Mouse (Mus musculus) forebrain, embryonic 14.5 days (tissue): ENCODE measurements around the gene Cd248. TPM values are rescaled to one million over a fixed set of nuclear protein-coding genes. Genes with fewer than 3 reads are reported as not detected.
"Not testable (repeated sequence)": the region's sequence is repeated elsewhere in the genome, so short reads cannot be mapped to it uniquely, and the experiment has no call there.

ENCODE experiments used
- ATAC-seq: fragments of 200-750 bp; cut with Nextera tagmentation; 2 replicates; pipeline ENCODE4 v1.8.0; 2017; ENCODE audit warnings: mild to moderate bottlenecking, moderate library complexity
- DNase-seq: peaks from one replicate; pipeline ENCODE4 v3.0.0-alpha.2; 2015; ENCODE audit warnings: low spot score
- H3K27ac ChIP-seq: fragments of 300-500 bp; sonication (generic); 2 replicates; pipeline ENCODE4 v1.5.1; 2014; ENCODE audit warnings: low read depth, mild to moderate bottlenecking, control low read depth, low read length, moderate library complexity
- H3K27me3 ChIP-seq: fragments of 300-500 bp; sonication (generic); replicated peaks from 2 replicates; pipeline ENCODE4 v1.6.1; 2014; ENCODE audit warnings: low read length, control low read depth, mixed read lengths; ENCODE audit not compliant: control insufficient read depth, insufficient read depth
- H3K36me3 ChIP-seq: fragments of 300-500 bp; sonication (generic); 2 replicates; pipeline ENCODE4 v1.6.1; 2014; ENCODE audit warnings: low read length, control low read depth; ENCODE audit not compliant: control insufficient read depth, insufficient read depth
- H3K4me1 ChIP-seq: fragments of 300-500 bp; sonication (generic); 2 replicates; pipeline ENCODE4 v1.6.1; 2014; ENCODE audit warnings: antibody characterized with exemption, low read length, control low read depth; ENCODE audit not compliant: control insufficient read depth, insufficient read depth
- H3K4me2 ChIP-seq: fragments of 300-500 bp; sonication (generic); 2 replicates; pipeline ENCODE4 v1.6.1; 2014; ENCODE audit warnings: mild to moderate bottlenecking, control low read depth, low read length
- H3K4me3 ChIP-seq: fragments of 300-500 bp; sonication (generic); 2 replicates; pipeline ENCODE4 v1.5.1; 2014; ENCODE audit warnings: low read depth, low read length, control low read depth
- H3K9ac ChIP-seq: fragments of 300-500 bp; sonication (generic); 2 replicates; pipeline ENCODE4 v1.6.1; 2014; ENCODE audit warnings: mild to moderate bottlenecking, low read length, control low read depth, moderate library complexity
- H3K9me3 ChIP-seq: fragments of 300-500 bp; sonication (generic); replicated peaks from 2 replicates; pipeline ENCODE4 v1.6.1; 2016; ENCODE audit warnings: low read length, control low read depth, mixed read lengths; ENCODE audit not compliant: control insufficient read depth
- WGBS: fragments of 180-500 bp; shearing (Covaris S2); extraction: QIAGEN DNeasy Blood & Tissue Kit; methylation state at CpG from one replicate; pipeline ENCODE4 v1.1.7; 2014; 5-methylcytosine and 5-hydroxymethylcytosine counted together
- polyA plus RNA-seq: library from polyadenylated mRNA; unstranded; fragments of >200 nt; fragmentation: Nextera tagmentation; extraction: Ambion mirVana; gene quantifications from 2 replicates; pipeline ENCODE4 v1.2.1, GENCODE M21; 2014

The Cd248 gene
- polyA plus RNA-seq, 1 experiment from 2014 or later = 12.5 TPM

DNA sequence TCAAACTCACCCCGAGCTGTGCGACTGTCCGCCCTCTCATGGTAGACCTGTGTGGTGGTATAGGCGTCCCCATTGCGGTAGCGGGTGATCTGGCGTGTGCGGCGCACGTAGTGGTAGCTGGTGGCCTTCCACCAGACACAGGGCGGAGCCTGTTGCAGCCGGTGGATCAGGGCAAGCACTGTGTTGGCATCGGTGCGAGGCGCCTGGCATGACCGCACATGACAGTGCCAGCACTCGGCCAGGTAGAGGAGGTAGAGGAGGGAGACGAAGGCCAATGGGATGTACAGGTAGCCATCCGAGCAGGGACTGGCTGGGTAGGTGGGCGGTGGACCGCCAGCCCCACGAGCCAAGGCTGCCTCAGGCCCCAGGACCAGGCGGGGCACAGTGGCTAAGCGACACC is 14.7 kb downstream of the Cd248 start:
- no peaks in the 10 kb centered on the region for H3K9me3 ChIP-seq
- no peak overlapping the region for H3K4me3 ChIP-seq
- ATAC-seq = no peak
- H3K27me3 ChIP-seq = peaks cover 56% of the 10 kb centered on the region
- H3K27ac ChIP-seq = no peak overlapping the region
- no peak overlapping the region for H3K9ac ChIP-seq
- H3K36me3 ChIP-seq = no peaks in the 10 kb centered on the region
- DNase-seq = no peak
- H3K4me1 ChIP-seq = peaks cover 7% of the 10 kb centered on the region
- 74% methylated on average over 24 of the region's 24 CpGs for WGBS
- H3K4me2 ChIP-seq = no peak overlapping the region

DNA sequence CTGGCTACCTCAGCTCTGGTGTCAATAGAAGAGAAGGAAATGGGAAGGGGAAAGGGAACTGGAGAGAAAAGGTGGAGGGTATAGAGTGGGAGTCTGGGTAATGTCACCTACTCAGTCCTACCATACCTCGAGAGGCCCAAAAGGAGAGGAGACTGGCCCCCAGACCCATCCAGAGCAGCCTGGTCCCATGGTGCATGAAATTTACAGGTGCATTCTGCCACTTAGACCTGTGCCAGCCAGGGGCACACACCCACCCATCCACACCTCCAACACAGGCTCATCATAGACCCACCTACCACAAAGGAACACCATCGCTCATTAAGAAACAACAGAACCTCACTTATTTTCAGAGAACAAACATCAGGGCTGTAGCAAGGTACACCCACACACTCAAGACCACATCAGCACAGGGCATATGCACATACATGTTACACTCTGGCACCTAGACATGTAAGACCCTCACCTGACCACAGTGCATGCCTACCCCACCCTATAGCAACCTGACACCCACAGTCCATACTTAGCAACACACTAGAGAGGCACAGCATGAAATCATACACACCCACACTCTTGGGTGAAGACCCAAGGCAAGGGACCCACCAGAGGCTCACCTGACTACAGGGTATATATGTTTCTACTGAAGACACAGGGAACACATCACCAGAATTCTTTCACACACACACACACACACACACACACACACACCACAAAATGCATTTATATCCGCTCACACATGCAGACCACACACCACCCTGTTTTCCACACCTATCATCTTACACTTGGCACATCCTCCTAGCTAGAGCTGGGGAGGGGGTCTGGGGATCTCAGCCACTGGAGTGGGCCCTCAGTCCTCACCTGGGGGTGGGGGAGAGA is 16.3 kb downstream of the Cd248 start:
- H3K4me3 ChIP-seq = peak overlapping the region; percentile 46
- DNase-seq (no peak), ATAC-seq (no peak)
- 78% methylated on average over 3 of the region's 3 CpGs for WGBS
- peaks cover 13% of the 10 kb centered on the region for H3K4me1 ChIP-seq
- H3K4me2 ChIP-seq = peak overlapping the region; percentile 79
- peaks cover 56% of the 10 kb centered on the region for H3K27me3 ChIP-seq
- no peaks in the 10 kb centered on the region for H3K36me3 ChIP-seq
- H3K9ac ChIP-seq = peak overlapping the region; percentile 63; the same call in 1 of the 2 replicates
- no peak overlapping the region for H3K27ac ChIP-seq
- H3K9me3 ChIP-seq = no peaks in the 10 kb centered on the region

DNA sequence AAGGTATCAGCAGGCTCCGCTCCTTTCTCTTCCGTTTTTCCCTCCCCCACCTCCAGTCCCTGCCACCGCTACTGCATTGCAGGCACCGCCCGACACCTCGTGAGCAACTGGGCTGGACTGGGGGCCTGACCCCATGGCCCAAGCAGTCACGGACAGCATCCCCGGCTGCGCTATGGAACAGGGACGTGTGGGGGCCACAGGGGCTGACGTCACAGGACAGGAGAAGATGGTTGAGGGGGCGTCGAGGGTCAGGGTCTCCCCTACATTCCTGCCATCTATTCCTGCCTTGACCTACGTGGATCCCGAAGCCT is 16.9 kb downstream of the Cd248 start:
- DNase-seq = no peak
- ATAC-seq = no peak
- Histone ChIP-seq H3K4me3 (peak overlapping the region; percentile 46), H3K4me1 (peaks cover 16% of the 10 kb centered on the region), H3K27ac (no peak overlapping the region), H3K9ac (peak overlapping the region; percentile 63), H3K27me3 (peaks cover 56% of the 10 kb centered on the region), H3K36me3 (no peaks in the 10 kb centered on the region), H3K9me3 (no peaks in the 10 kb centered on the region), H3K4me2 (peak overlapping the region; percentile 79)
- 7% methylated on average over 13 of the region's 15 CpGs for WGBS

DNA sequence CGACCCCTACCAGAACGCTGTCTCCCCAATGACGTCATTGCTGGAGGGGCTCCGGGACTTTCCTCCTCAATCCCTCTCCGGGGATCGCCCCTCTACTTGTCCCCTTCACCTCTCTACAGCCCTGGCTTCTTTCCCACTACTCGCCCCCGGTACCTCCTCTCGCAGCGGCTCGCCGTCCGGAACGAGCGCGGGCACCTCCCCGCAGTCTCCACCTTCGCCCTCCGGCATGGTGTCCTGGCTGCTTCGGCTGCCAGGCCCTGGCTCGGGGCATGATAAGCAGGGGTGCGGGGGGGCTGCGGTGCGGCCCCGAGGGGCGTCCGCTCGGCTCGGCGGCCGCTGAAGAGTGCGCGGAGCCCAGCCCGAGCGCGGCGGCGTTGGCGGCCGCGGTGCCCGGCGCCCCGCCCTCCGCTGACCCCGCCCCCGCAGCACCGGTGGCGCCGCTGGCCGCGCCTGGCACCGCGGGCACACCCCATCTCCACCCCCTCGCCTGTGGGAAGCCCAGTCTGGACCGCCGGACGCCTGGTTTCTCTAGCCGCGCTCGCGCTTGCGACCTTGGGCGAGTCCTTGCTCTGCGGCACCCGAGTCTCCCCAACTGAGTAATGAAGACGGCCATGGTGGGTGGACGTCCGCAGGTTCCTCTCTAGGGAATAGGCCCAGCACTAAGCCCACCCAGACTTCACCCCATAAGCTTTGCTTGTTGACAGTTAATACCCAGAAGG is 17.4 kb downstream of the Cd248 start, which contains the start of gene Tmem151a:
Gene Tmem151a, minus strand, starts transcription at position 387 of the 719 bp plus-strand sequence.
- Histone ChIP-seq H3K9me3 (no peaks in the 10 kb centered on the region), H3K27me3 (peaks cover 56% of the 10 kb centered on the region), H3K4me3 (peak within 1 kb of the TSS; percentile 46), H3K4me2 (peak within 1 kb of the TSS; percentile 79), H3K36me3 (peaks cover 1% of the 10 kb centered on the region), H3K27ac (no peak within 1 kb of the TSS), H3K4me1 (peaks cover 16% of the 10 kb centered on the region), H3K9ac (peak within 1 kb of the TSS; percentile 63)
- DNase-seq (no peak), ATAC-seq (no peak)
- 1% methylated on average over 66 of the region's 69 CpGs for WGBS

DNA sequence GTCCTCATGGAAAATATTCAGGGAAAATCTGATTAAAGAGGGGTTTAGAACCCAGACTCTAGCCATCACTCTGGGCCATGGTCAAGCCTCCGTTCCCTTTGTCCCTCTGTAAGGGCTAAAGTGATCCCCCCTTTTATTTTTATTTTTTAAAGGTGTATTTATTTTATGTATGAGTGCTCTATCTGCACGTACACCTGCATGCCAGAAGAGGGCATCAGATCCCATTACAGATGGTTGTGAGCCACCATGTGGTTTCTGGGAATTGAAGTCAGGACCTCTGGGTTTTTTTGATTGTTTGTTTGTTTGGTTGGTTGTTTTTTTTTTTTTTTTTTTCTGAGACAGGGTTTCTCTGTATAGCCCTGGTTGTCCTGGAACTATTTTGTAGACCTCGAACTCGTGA is 18.7 kb downstream of the Cd248 start:
- not testable (repeated sequence) for H3K9ac ChIP-seq, H3K4me3 ChIP-seq, DNase-seq, H3K4me2 ChIP-seq, H3K27ac ChIP-seq, ATAC-seq, H3K9me3 ChIP-seq
- 63% methylated on average over 4 of the region's 4 CpGs for WGBS
- peaks cover 13% of the 10 kb centered on the region for H3K36me3 ChIP-seq
- peaks cover 47% of the 10 kb centered on the region for H3K27me3 ChIP-seq
- peaks cover 16% of the 10 kb centered on the region for H3K4me1 ChIP-seq

DNA sequence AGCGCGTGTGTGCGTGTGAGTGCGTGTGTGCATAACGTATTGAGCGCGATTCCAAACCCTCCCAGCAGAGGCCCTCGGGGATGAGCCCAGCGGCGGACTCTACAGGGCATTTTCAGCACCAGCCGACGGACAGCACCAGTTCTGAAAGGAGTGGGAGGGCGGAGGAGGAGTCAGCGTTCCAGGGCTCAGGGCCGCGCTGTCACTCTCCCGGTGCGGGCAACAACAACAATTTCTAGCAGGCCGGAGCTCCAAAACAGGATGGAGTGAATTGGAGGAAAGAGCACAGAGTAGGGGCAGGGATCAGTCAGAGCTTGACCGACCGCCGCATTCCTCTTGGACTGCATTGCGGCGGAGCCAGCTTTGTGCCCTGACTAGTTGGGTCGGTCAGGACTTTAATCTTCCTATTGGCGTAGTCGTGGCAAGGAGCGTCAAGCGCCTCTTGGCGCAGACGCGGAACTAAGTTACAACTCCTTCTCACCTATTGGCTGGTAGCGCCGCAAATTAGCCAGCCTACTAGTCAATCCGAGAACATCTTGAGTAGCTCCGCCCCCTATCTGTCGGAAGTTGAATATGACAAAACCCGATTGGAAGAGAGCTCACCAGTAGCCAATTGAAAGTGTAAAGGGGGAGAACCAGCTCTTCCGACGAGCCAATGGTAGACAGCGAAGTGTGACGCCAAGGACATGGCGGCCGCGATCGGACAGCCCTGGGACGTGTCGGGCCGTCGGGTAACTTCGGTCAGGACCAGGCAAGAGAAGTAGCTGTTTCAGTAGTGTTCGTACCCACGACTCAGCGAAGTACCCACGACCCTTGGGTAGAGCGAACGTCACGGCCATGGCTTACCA is 20.2 kb downstream of the Cd248 start, which contains the start of gene Yif1a:
Gene Yif1a, plus strand, starts transcription at position 655 of the 845 bp plus-strand sequence.
- whole genome bisulfite sequencing = under 1% methylated on average over 58 of the region's 58 CpGs
- peak within 1 kb of the TSS; percentile 89 for H3K4me2 ChIP-seq

DNA sequence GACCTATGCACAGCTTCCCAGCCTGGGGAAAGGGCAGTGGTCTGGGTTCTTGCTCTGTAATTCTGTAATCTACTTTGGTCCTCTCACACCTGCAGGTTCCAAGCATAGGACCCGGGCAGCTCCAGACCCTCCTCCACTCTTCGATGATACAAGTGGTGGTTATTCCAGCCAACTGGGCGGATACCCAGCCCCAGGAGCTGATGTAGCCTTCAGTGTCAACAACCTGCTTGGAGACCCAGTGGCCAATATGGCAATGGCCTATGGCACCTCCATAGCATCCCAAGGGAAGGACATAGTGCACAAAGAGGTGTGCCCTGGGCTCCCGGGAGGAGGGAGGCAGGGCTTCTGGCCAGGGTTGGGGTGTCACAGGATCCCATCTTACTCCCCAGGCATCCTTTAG is 21.4 kb downstream of the Cd248 start:
- Histone ChIP-seq H3K36me3 (peaks cover 36% of the 10 kb centered on the region), H3K4me1 (peaks cover 20% of the 10 kb centered on the region), H3K4me2 (peak overlapping the region; percentile 89), H3K27ac (no peak overlapping the region), H3K4me3 (peak overlapping the region; percentile 77), H3K9ac (peak overlapping the region; percentile 71), H3K9me3 (no peaks in the 10 kb centered on the region), H3K27me3 (peaks cover 19% of the 10 kb centered on the region)
- 92% methylated on average over 4 of the region's 4 CpGs for WGBS
- no peak for ATAC-seq
- DNase-seq = no peak

More for the DNA sequence above, 20.2 kb downstream of the Cd248 start, which contains the start of gene Yif1a:
- H3K4me1 ChIP-seq = peaks cover 16% of the 10 kb centered on the region
- peak within 1 kb of the TSS; percentile 77 for H3K4me3 ChIP-seq
- peak within 1 kb of the TSS; percentile 71 for H3K9ac ChIP-seq
- H3K36me3 ChIP-seq = peaks cover 29% of the 10 kb centered on the region
- DNase-seq (peak; percentile 100), ATAC-seq (peak; percentile 96)
- H3K9me3 ChIP-seq = no peaks in the 10 kb centered on the region
- peaks cover 31% of the 10 kb centered on the region for H3K27me3 ChIP-seq
- peak within 1 kb of the TSS; percentile 79 for H3K27ac ChIP-seq

DNA sequence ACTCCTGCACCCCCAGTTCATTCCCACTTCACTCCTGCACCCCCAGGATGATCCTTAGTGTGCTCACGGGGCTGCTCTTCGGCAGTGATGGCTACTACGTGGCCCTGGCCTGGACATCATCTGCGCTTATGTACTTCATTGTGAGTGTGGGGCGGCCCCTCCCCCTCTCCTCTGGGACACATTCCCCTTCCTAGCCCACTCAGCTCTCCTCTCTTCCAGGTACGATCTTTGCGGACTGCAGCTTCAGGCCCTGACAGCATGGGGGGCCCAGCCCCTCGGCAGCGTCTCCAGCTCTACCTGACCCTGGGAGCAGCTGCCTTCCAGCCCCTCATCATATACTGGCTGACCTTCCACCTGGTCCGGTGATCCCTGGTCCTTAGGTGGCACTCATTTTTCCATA is 24.2 kb downstream of the Cd248 start:
- Histone ChIP-seq H3K27me3 (no peaks in the 10 kb centered on the region), H3K4me2 (no peak overlapping the region), H3K9me3 (no peaks in the 10 kb centered on the region), H3K9ac (no peak overlapping the region), H3K27ac (no peak overlapping the region), H3K4me3 (no peak overlapping the region), H3K4me1 (peaks cover 43% of the 10 kb centered on the region), H3K36me3 (peaks cover 36% of the 10 kb centered on the region)
- 83% methylated on average over 10 of the region's 10 CpGs for WGBS
- no peak for DNase-seq
- ATAC-seq = no peak
